Mouse (Mus musculus) midbrain, embryonic 16.5 days (tissue): ENCODE data around the gene Pde6g. TPM values are rescaled to one million over a fixed set of nuclear protein-coding genes. Genes with fewer than 3 reads are reported as not detected.

ENCODE experiments used
- ATAC-seq: fragments of 200-750 bp; cut with Nextera tagmentation; 2 replicates; pipeline ENCODE4 v1.8.0; 2017; ENCODE audit warnings: moderate TSS enrichment
- H3K27ac ChIP-seq: fragments of 300-500 bp; sonication (generic); 2 replicates; pipeline ENCODE4 v1.5.1; 2014; ENCODE audit warnings: mild to moderate bottlenecking, low read length, mixed read lengths
- H3K27me3 ChIP-seq: fragments of 300-500 bp; sonication (generic); 2 replicates; pipeline ENCODE4 v1.6.1; 2014; ENCODE audit warnings: low read depth, low read length, mixed read lengths; ENCODE audit not compliant: control insufficient read depth, insufficient read depth
- H3K36me3 ChIP-seq: fragments of 300-500 bp; sonication (generic); 2 replicates; pipeline ENCODE4 v1.6.1; 2014; ENCODE audit warnings: mild to moderate bottlenecking, low read length, moderate library complexity, mixed read lengths; ENCODE audit not compliant: control insufficient read depth, insufficient read depth
- H3K4me1 ChIP-seq: fragments of 300-500 bp; sonication (generic); 2 replicates; pipeline ENCODE4 v1.6.1; 2014; ENCODE audit warnings: mild to moderate bottlenecking, low read length, mixed read lengths; ENCODE audit not compliant: control insufficient read depth, insufficient read depth
- H3K4me2 ChIP-seq: fragments of 300-500 bp; sonication (generic); 2 replicates; pipeline ENCODE4 v1.6.1; 2014; ENCODE audit warnings: mild to moderate bottlenecking, low read length, mixed read lengths
- H3K4me3 ChIP-seq: fragments of 300-500 bp; sonication (generic); 2 replicates; pipeline ENCODE4 v1.5.1; 2014; ENCODE audit warnings: low read depth, mild to moderate bottlenecking, low read length, moderate library complexity, mixed read lengths
- H3K9ac ChIP-seq: fragments of 300-500 bp; sonication (generic); 2 replicates; pipeline ENCODE4 v1.6.1; 2014; ENCODE audit warnings: low read depth, low read length, mixed read lengths
- H3K9me3 ChIP-seq: fragments of 300-500 bp; sonication (generic); replicated peaks from 2 replicates; pipeline ENCODE4 v1.6.1; 2014; ENCODE audit warnings: mild to moderate bottlenecking, low read length, mixed read lengths; ENCODE audit not compliant: control insufficient read depth, poor library complexity, severe bottlenecking
- WGBS: fragments of 180-500 bp; shearing (Covaris S2); extraction: QIAGEN DNeasy Blood & Tissue Kit; methylation state at CpG from one replicate; pipeline ENCODE4 v1.1.7; 2014; 5-methylcytosine and 5-hydroxymethylcytosine counted together
- polyA plus RNA-seq: library from polyadenylated mRNA; unstranded; fragments of >200 nt; fragmentation: Nextera tagmentation; extraction: Ambion mirVana; gene quantifications from 2 replicates; pipeline ENCODE4 v1.2.1, GENCODE M21; 2015

Gene Pde6g
- polyA plus RNA-seq, 1 experiment from 2014 or later = 0.36 TPM

DNA sequence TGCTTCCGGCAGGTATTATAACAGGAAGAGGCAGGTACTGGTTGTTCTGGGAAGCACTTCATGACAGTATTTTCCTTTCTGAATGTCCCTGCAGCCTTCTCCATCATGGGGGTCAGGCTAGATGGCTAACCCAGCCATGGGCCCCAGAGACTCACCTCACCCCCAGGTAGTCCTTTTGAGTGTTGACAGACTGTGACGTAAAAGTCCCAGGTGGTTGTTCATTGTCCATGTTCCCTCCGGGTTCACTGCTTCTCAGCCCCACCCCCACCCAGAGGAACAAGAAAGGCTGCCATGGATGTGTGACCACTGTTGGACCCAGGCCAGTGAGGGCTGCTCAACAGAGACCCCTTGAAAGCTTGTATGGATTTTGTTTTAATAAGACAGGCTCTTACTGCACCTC lies 40.1 kb upstream of the Pde6g start:
- Histone ChIP-seq H3K4me3 (peak overlapping the region; percentile 91), H3K4me2 (peak overlapping the region; percentile 96), H3K4me1 (peaks cover 29% of the 10 kb centered on the region), H3K9ac (peak overlapping the region; percentile 55; the same call in 1 of the 2 replicates), H3K36me3 (peaks cover 16% of the 10 kb centered on the region), H3K27ac (no peak overlapping the region), H3K27me3 (no peaks in the 10 kb centered on the region), H3K9me3 (no peaks in the 10 kb centered on the region)
- 50% methylated on average over 3 of the region's 3 CpGs for WGBS
- ATAC-seq = no peak

DNA sequence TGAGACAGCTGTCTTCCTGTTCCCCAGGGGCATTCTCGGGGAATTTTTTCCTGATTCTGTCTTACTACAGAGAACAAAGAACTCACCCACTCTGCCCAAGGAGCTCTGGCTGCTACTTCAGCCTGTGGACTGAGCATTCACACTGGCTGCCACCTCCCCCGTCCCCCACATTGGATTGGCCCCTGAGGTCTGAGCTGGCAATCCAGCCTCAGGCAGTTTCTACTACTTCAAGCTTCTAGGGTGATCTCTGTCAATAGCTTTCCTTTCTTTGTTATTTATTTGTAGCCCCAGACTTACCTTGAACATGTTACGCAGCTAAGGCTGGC lies 39.5 kb upstream of the Pde6g start:
- WGBS = 26% methylated on average over 3 of the region's 3 CpGs
- Histone ChIP-seq H3K36me3 (peaks cover 20% of the 10 kb centered on the region), H3K27ac (peak overlapping the region; percentile 54; the same call in 1 of the 2 replicates), H3K4me3 (peak overlapping the region; percentile 91), H3K9me3 (no peaks in the 10 kb centered on the region), H3K4me1 (peaks cover 29% of the 10 kb centered on the region), H3K4me2 (peak overlapping the region; percentile 96), H3K9ac (peak overlapping the region; percentile 55), H3K27me3 (no peaks in the 10 kb centered on the region)
- ATAC-seq = no peak

DNA sequence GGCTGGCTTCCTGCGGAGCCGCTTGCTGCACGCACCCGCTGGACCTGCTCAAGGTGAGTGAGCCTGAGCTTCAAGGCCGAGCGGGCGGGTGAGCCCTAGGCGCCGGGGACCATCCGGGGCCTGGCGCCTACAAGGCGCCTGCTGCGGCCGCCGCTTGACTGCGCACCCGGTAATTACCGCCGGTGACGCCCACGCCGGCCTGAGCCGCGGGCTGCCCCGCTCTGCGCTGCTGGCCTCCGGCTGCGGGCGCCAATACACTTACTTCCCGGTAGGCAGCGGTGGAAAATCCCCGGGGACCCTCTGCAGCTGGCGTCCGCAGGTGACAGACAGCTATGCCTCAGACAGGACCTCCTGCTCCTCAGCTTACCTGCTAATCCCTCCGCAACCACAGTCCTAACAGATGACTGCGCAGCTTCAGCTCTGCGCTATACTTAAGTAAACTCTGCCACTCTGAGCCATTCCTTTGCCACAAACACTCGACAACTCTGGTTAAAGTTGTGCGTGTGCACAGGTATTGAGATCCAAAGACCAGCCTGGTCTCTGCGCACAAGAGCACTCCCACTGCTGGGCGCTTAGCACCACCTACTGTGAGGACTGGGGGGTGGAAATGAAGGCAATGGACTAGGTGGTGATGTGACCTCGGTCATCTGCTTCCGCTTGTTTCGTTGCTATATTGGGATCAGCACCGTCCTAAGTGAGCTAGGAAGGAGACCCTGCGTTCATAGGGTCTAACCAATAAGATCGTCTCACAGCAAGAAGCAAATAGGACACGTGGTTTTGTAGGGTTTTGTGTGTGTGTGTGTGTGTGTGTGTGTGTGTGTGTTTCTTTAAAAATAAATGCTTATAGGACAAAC lies 39.0 kb upstream of the Pde6g start:
- Histone ChIP-seq H3K9ac (peak overlapping the region; percentile 84), H3K36me3 (peaks cover 23% of the 10 kb centered on the region), H3K9me3 (no peaks in the 10 kb centered on the region), H3K4me3 (peak overlapping the region; percentile 91), H3K4me1 (peaks cover 29% of the 10 kb centered on the region), H3K27ac (peak overlapping the region; percentile 74), H3K27me3 (no peaks in the 10 kb centered on the region), H3K4me2 (peak overlapping the region; percentile 96)
- ATAC-seq = peak; percentile 59
- WGBS = under 1% methylated on average over 44 of the region's 48 CpGs

DNA sequence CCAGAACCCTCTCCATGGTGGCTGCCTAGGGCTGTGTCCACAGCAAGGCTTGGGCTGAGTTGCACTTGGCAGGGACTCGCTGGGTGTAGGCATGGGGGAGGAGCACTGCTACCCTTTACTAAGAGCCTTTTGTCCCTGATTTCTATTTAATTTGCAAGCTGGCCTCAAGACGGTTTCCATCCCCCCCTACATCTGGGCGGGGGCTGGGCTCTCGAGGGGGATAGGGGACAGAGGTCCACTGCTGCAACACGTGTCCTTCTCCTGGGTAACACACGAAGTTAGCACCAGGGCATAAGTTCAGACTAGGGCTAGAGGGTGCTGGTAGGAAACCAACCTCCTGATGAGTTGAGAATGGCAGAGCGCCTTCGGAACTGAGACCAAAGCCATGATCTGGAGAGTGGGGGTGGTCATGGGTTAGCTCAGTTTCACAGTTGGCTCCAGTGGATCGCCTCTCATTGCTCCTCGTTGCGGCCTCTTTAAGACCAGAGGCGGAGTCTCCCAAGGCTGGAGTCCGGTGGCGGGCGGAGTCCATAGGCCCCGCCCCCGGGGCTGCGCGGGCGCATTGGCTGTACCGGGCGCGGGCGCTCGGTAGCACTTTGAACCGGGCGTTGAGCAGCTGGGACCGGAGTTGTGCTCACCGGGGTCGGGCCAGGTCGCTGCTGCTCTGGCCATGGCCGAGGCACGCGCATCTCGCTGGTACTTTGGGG lies 38.2 kb upstream of the Pde6g start, which contains the start of gene Slc25a10:
Gene Slc25a10, plus strand, starts transcription at position 524 of the 707 bp plus-strand sequence.
- Histone ChIP-seq H3K9me3 (no peaks in the 10 kb centered on the region), H3K4me1 (peaks cover 29% of the 10 kb centered on the region), H3K27me3 (no peaks in the 10 kb centered on the region), H3K4me2 (peak within 1 kb of the TSS; percentile 96), H3K27ac (peak within 1 kb of the TSS; percentile 74), H3K4me3 (peak within 1 kb of the TSS; percentile 91), H3K36me3 (peaks cover 20% of the 10 kb centered on the region), H3K9ac (peak within 1 kb of the TSS; percentile 84)
- 0% methylated on average over 35 of the region's 35 CpGs for WGBS
- ATAC-seq = peak; percentile 88

DNA sequence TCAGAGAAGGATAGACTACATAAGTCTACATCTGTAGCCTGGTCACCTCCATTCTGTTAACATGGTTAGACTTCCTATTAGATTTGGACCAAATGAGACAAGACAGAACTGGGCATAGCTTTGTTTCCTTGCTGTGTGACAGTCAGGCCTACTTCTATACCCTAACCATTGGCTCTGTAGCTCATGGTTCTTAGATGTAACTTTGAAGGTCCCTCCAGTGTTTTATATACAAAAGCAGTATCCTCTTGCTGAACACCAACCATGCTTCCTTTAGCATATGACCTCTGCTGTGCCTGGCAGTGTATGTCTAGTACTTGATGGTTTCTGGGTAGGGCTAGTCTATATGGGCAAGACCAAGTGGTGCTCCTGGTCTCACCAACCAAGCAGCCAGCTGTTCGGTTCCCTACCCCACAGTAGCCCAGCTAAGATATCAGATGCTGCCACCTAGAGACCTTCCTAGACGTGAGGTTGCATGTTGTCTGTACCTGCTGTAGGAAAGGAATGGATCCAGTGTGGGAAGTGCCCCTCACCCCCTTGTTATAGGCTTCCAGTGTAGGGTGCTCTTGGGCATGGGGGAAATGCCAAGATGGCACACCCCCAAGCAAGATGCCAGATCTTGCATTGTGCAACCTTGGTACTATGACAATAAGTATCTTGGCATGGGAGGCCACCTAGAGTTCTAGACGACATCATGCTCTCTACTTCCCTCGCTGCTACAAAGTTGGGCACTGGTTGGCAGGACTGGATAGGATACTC lies 37.2 kb upstream of the Pde6g start:
- 43% methylated on average over 4 of the region's 4 CpGs for WGBS
- no peak for ATAC-seq
- H3K36me3 ChIP-seq = peaks cover 13% of the 10 kb centered on the region
- H3K27me3 ChIP-seq = no peaks in the 10 kb centered on the region
- no peak overlapping the region for H3K4me3 ChIP-seq
- no peak overlapping the region for H3K27ac ChIP-seq
- H3K9me3 ChIP-seq = no peaks in the 10 kb centered on the region
- peaks cover 34% of the 10 kb centered on the region for H3K4me1 ChIP-seq
- peak overlapping the region; percentile 96 for H3K4me2 ChIP-seq
- no peak overlapping the region for H3K9ac ChIP-seq

DNA sequence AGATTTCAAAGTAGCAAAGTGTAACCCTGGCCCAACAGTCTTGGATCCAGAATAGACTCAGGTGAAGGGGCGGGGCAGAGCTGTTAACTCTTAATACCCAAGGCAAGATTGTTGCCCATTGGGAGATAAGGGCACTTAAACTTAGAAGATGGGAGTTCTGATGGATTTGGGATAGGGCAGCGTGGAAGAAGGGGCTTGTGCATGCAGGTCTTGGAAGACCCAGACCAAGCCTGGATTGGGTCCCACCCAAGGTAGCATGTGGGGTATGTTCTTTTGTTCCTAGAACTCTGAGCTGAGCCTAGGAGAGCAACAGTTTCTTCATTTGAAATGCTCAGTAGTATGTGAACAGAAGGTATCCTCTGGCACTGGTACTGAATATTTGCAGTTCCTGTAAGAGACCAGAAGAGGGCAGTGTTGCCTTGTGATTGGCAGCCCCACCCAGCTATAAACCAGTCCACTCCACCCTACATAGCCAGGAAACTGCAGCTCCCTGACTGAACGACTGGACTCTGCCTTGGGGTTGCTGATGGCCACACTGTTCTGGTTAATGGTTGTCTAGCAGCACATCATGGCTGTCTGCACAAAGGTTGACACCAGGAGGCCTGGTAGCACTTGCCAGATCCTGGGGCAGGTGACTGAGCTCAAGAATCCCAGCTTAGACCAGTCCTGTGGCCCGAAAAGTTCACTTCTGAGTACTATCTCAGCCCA lies 35.9 kb upstream of the Pde6g start:
- Histone ChIP-seq H3K27ac (no peak overlapping the region), H3K4me1 (peaks cover 38% of the 10 kb centered on the region), H3K4me3 (no peak overlapping the region), H3K27me3 (no peaks in the 10 kb centered on the region), H3K9me3 (no peaks in the 10 kb centered on the region), H3K4me2 (no peak overlapping the region), H3K9ac (no peak overlapping the region), H3K36me3 (peaks cover 7% of the 10 kb centered on the region)
- 63% methylated on average over 4 of the region's 4 CpGs for WGBS
- no peak for ATAC-seq

DNA sequence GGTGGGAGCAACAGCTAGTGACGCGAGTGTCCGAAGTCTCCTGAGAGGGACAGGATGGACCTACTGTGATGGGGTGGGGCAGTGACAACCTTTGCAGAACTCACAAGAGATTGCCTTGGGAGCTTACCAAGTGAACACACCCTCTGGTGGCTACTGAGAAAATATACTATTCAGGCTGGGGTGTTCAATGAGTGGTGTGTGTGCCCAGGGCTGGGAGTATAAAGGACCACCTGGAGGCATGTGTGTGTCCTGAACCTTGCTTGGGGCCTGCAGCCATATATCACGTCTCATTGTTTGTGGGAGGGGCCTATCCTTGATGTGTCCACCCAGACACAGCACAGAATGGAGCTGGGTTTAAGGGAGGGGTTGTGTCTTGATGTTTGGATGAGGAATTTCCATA lies 35.2 kb upstream of the Pde6g start:
- Histone ChIP-seq H3K9me3 (no peaks in the 10 kb centered on the region), H3K4me3 (no peak overlapping the region), H3K9ac (no peak overlapping the region), H3K4me1 (peaks cover 37% of the 10 kb centered on the region), H3K36me3 (peaks cover 7% of the 10 kb centered on the region), H3K4me2 (no peak overlapping the region), H3K27me3 (no peaks in the 10 kb centered on the region), H3K27ac (no peak overlapping the region)
- 74% methylated on average over 4 of the region's 4 CpGs for WGBS
- no peak for ATAC-seq

DNA sequence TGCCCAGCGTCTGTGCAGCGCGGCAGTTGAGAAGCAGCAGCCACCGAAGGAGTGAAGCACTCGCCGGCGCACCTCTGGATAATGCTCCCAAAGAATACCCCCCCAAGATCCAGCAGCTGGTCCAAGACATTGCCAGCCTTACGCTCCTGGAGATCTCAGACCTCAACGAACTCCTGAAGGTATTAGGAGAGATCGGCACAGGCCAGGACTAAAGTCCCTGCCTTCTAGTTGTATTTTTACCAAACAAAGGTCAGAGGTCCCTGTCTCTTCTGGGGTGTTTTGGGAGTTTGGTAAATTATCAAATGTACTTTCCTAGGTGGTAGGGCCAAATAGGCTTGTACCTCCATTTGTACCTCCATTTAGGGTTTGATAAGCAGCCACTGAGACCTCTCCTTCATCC lies 32.0 kb upstream of the Pde6g start:
- no peaks in the 10 kb centered on the region for H3K27me3 ChIP-seq
- peak overlapping the region; percentile 67 for H3K4me2 ChIP-seq
- peaks cover 13% of the 10 kb centered on the region for H3K4me1 ChIP-seq
- H3K27ac ChIP-seq = no peak overlapping the region
- no peak for ATAC-seq
- H3K4me3 ChIP-seq = peak overlapping the region; percentile 79
- no peaks in the 10 kb centered on the region for H3K9me3 ChIP-seq
- WGBS = 9% methylated on average over 10 of the region's 10 CpGs
- peaks cover 22% of the 10 kb centered on the region for H3K36me3 ChIP-seq
- peak overlapping the region; percentile 81 for H3K9ac ChIP-seq
